Mouse (Mus musculus) forebrain, embryonic 14.5 days (tissue): ENCODE data around the gene Snx18. TPM values are rescaled to one million over a fixed set of nuclear protein-coding genes. Genes with fewer than 3 reads are reported as not detected.

ENCODE experiments used
- ATAC-seq: fragments of 200-750 bp; cut with Nextera tagmentation; 2 replicates; pipeline ENCODE4 v1.8.0; 2017; ENCODE audit warnings: mild to moderate bottlenecking, moderate library complexity
- DNase-seq: peaks from one replicate; pipeline ENCODE4 v3.0.0-alpha.2; 2015; ENCODE audit warnings: low spot score
- H3K27ac ChIP-seq: fragments of 300-500 bp; sonication (generic); 2 replicates; pipeline ENCODE4 v1.5.1; 2014; ENCODE audit warnings: low read depth, mild to moderate bottlenecking, control low read depth, low read length, moderate library complexity
- H3K27me3 ChIP-seq: fragments of 300-500 bp; sonication (generic); replicated peaks from 2 replicates; pipeline ENCODE4 v1.6.1; 2014; ENCODE audit warnings: low read length, control low read depth, mixed read lengths; ENCODE audit not compliant: control insufficient read depth, insufficient read depth
- H3K36me3 ChIP-seq: fragments of 300-500 bp; sonication (generic); 2 replicates; pipeline ENCODE4 v1.6.1; 2014; ENCODE audit warnings: low read length, control low read depth; ENCODE audit not compliant: control insufficient read depth, insufficient read depth
- H3K4me1 ChIP-seq: fragments of 300-500 bp; sonication (generic); 2 replicates; pipeline ENCODE4 v1.6.1; 2014; ENCODE audit warnings: antibody characterized with exemption, low read length, control low read depth; ENCODE audit not compliant: control insufficient read depth, insufficient read depth
- H3K4me2 ChIP-seq: fragments of 300-500 bp; sonication (generic); 2 replicates; pipeline ENCODE4 v1.6.1; 2014; ENCODE audit warnings: mild to moderate bottlenecking, control low read depth, low read length
- H3K4me3 ChIP-seq: fragments of 300-500 bp; sonication (generic); 2 replicates; pipeline ENCODE4 v1.5.1; 2014; ENCODE audit warnings: low read depth, low read length, control low read depth
- H3K9ac ChIP-seq: fragments of 300-500 bp; sonication (generic); 2 replicates; pipeline ENCODE4 v1.6.1; 2014; ENCODE audit warnings: mild to moderate bottlenecking, low read length, control low read depth, moderate library complexity
- H3K9me3 ChIP-seq: fragments of 300-500 bp; sonication (generic); replicated peaks from 2 replicates; pipeline ENCODE4 v1.6.1; 2016; ENCODE audit warnings: low read length, control low read depth, mixed read lengths; ENCODE audit not compliant: control insufficient read depth
- WGBS: fragments of 180-500 bp; shearing (Covaris S2); extraction: QIAGEN DNeasy Blood & Tissue Kit; methylation state at CpG from one replicate; pipeline ENCODE4 v1.1.7; 2014; 5-methylcytosine and 5-hydroxymethylcytosine counted together
- polyA plus RNA-seq: library from polyadenylated mRNA; unstranded; fragments of >200 nt; fragmentation: Nextera tagmentation; extraction: Ambion mirVana; gene quantifications from 2 replicates; pipeline ENCODE4 v1.2.1, GENCODE M21; 2014

The Snx18 gene
- polyA plus RNA-seq, 1 experiment from 2014 or later: 12.1 TPM

DNA sequence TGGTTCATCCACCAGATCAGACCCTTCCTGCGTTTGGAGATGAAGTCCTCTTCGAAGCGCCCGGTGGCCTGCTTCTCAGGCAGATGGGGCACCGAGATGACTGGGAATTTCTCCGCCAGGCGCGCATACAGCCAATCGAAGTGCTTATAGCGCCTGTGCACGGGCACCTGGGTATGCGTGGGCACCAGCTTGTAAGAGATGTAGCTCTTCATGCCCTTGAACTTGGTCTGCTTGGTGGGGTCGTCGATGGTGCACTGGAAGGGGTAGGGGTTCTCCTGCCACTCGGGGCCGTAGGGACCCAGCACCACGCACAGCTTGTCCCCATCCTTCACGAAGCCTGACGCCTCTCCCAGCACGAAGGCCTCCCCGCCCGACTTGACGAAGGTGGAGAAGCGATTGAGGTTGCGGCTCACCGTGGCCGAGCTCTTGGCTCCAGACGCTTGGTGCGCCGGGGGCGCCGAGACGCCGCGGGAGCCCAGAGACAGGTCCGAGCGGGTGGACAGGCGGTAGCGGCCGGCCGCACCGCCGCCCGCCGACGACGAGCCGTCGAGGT is 950 bp downstream of the Snx18 start:
- peak overlapping the region; percentile 90 for H3K27ac ChIP-seq
- no peaks in the 10 kb centered on the region for H3K36me3 ChIP-seq
- no peaks in the 10 kb centered on the region for H3K27me3 ChIP-seq
- no peaks in the 10 kb centered on the region for H3K9me3 ChIP-seq
- peaks cover 41% of the 10 kb centered on the region for H3K4me1 ChIP-seq
- 11% methylated on average over 48 of the region's 49 CpGs for WGBS
- H3K4me2 ChIP-seq: peak overlapping the region; percentile 88
- no peak for DNase-seq
- H3K9ac ChIP-seq: peak overlapping the region; percentile 92
- no peak for ATAC-seq
- H3K4me3 ChIP-seq: peak overlapping the region; percentile 78

DNA sequence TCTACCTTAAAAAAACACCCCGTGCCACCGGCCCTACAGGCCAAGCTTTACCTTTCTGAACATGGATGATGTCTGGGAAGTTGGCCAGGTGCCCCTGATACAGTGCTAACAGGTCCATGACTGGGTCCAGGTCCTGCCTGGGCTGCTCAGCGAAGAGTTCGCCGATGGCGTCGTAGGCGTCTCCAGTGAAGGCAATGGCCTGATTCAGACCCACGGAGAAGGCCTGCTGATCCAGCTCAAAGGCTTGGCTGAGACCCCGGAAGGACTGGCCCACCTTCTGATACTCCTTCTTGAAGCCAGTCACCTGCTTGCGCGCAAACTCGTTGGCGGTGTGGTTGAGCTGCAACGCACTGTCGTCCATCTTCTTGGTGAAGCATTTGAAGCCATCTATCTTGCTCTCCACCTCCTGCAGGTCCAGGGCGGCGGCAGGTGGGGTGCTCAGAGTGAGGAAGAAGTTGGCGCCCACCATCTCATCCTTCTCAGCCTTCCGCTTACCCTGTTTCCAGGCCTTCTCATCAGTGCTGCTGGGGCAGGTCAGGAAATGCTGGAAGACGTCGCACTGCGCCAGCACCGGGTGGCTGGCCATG is 1.5 kb downstream of the Snx18 start:
- Histone ChIP-seq H3K27ac (no peak overlapping the region), H3K4me1 (peaks cover 41% of the 10 kb centered on the region)
- WGBS: 70% methylated on average over 24 of the region's 24 CpGs

DNA sequence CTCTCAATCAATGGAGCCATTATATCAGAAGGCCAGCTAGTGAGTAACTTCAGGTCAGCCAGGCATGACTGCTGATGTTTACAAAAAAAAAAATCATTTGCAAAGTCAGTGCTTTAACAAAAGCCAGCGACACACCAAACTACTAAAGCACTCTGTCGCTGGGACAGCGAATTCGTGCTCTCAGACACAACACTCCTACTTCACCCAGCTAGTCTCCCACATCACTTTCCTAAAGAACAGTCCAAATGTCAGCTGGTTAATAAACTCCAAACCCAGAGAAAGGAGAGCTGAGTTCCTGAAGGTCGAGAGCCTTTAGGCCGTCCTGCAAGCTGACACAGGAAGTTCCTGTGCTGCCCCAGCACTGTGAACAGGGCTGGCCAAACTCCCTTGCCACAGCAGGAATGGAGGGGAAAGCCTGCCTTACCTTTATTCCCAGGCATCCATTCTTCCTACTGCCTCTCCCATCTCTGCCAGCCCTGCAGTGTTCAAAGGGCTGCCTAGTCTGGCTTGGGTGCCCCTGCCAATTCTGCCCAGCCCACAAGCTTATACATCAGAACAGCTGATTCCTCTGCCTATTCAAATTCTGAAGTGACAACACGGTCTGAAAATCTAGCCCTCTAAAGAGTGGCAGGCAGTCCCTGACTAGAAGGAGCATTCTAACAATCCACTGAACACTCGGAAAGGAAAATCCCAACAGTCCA is 2.2 kb downstream of the Snx18 start:
- H3K27me3 ChIP-seq: no peaks in the 10 kb centered on the region
- no peak for ATAC-seq
- peak overlapping the region; percentile 88 for H3K4me2 ChIP-seq
- peak overlapping the region; percentile 92 for H3K9ac ChIP-seq
- 3% methylated on average over 8 of the region's 8 CpGs for WGBS
- no peaks in the 10 kb centered on the region for H3K9me3 ChIP-seq
- H3K36me3 ChIP-seq: no peaks in the 10 kb centered on the region
- 0 out of 2 replicates have a peak overlapping the region, but pooled peaks have one; percentile 23 for H3K27ac ChIP-seq
- peaks cover 45% of the 10 kb centered on the region for H3K4me1 ChIP-seq
- H3K4me3 ChIP-seq: peak overlapping the region; percentile 78
- DNase-seq: peak; percentile 40

More for the DNA sequence above, 1.5 kb downstream of the Snx18 start:
- peak overlapping the region; percentile 88 for H3K4me2 ChIP-seq
- peak overlapping the region; percentile 78 for H3K4me3 ChIP-seq
- peak overlapping the region; percentile 92 for H3K9ac ChIP-seq
- no peaks in the 10 kb centered on the region for H3K27me3 ChIP-seq
- H3K36me3 ChIP-seq: no peaks in the 10 kb centered on the region
- ATAC-seq (no peak), DNase-seq (no peak)
- H3K9me3 ChIP-seq: no peaks in the 10 kb centered on the region

DNA sequence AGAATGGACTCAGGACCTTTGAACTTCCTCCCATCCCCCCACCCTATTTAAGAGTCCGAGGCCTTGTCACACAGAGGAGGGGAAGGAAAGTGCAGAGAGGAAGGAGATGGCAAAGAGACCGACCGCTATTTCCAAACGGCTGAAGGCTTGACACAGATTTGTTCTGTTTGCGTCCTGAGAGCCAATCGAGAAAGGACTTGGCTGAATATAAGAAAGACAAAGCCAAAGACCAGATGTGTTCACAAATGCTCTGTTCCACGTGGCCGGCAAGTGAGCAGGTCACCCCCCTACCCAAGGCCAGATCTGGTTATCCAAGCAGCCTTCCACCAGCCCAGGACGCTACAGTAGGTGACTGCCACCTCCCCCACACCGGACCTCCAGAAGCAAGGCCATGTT is 2.8 kb downstream of the Snx18 start:
- no peak overlapping the region for H3K27ac ChIP-seq

DNA sequence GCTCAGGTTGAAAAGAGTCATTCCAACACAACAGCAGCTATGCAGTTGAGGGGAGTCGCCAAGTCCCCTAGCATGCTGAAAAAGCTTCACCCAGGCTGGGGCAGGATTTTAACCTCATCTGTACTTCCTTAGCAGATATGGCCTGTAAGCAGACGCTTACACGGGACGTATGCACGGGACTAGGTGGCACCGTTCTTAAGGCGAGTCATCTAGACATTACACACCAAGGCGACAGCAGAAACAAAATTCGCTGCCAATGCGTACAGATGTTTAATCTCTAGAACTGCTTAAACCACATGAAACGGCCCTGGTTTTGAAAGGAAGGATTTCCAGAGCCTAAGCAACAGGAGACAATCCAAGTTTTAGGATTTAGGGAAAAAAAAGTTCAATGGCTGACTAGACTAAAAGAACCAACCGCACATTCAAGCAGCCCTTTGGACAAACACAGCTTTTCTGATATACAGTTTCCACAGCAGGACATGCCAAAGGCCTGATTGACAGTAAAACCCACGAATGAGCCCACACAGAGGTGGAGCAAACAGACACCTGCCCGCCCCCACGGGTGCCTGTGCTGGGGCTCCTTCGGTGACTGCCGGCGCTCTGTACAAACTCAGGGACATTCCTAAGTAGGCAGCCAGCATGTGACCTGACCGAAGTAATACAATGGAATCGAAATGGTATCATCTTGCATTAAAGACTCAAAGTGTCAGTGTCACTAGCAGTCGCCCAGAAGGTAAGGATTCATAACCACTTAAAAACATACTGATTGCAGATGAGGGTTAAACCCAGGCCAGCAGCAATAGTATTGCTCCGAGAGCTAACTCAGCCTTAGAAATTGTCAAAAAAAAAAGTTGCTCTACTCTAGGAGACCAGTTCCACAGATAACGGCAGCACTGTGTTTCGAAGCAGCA is 3.5 kb downstream of the Snx18 start:
- peak; percentile 85 for DNase-seq
- 9% methylated on average over 24 of the region's 24 CpGs for WGBS
- Histone ChIP-seq H3K27ac (no peak overlapping the region), H3K4me1 (peaks cover 50% of the 10 kb centered on the region), H3K4me2 (peak overlapping the region; percentile 88), H3K9ac (peak overlapping the region; percentile 92), H3K4me3 (peak overlapping the region; percentile 78), H3K27me3 (no peaks in the 10 kb centered on the region), H3K9me3 (no peaks in the 10 kb centered on the region), H3K36me3 (no peaks in the 10 kb centered on the region)
- ATAC-seq: no peak; the same call in 1 of the 2 replicates

More for the DNA sequence above, 2.8 kb downstream of the Snx18 start:
- Histone ChIP-seq H3K27me3 (no peaks in the 10 kb centered on the region), H3K4me3 (peak overlapping the region; percentile 78), H3K4me2 (peak overlapping the region; percentile 88), H3K4me1 (peaks cover 50% of the 10 kb centered on the region), H3K9me3 (no peaks in the 10 kb centered on the region), H3K9ac (peak overlapping the region; percentile 92), H3K36me3 (no peaks in the 10 kb centered on the region)
- ATAC-seq (no peak), DNase-seq (peak; percentile 35)
- WGBS: 0% methylated on average over 10 of the region's 10 CpGs

DNA sequence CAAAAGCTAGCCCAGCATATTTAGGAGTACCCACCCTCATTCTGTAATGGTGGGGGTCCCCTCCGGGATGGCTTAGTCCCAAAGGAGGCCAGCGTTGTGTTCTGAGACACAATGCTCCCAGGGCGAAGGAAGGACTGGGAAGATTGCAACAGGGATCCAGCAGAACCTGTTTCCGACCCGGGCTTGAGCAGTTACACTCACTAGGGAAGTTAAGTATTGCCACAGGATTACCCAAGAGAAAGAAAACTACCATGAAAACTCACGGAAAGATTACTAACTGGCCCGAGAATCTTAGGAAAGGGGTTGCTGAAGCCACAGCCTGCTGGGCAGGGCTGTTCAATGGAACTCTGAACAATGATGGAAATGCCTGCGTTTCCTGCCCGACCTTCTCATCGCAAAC is 4.5 kb downstream of the Snx18 start:
- H3K27ac ChIP-seq: no peak overlapping the region
- WGBS: 44% methylated on average over 10 of the region's 10 CpGs
- ATAC-seq (no peak), DNase-seq (no peak)
- no peaks in the 10 kb centered on the region for H3K27me3 ChIP-seq
- H3K36me3 ChIP-seq: no peaks in the 10 kb centered on the region
- H3K4me2 ChIP-seq: peak overlapping the region; percentile 88
- no peak overlapping the region; the same call in 1 of the 2 replicates for H3K4me3 ChIP-seq
- H3K4me1 ChIP-seq: peaks cover 50% of the 10 kb centered on the region
- no peaks in the 10 kb centered on the region for H3K9me3 ChIP-seq
- H3K9ac ChIP-seq: no peak overlapping the region

DNA sequence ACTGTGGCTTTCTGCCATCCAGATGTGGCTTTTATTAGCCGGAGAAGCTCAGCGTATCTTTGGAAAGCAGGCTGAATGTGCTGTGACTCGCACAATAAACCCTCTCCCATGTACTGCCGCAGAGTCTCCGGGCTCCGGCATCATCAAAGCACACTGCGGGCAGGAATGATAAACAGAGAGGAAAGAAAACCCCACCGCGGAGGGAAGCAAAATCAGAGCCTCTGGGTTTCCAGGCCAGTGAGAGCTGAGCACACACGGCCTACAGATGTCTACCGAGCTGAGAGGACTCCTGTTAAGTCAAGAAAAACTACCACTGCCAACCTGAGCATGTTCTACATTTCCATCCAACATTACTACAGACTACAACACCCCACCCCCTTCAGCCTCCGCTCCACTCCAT is 5.0 kb downstream of the Snx18 start:
- H3K4me1 ChIP-seq: peaks cover 50% of the 10 kb centered on the region
- peak overlapping the region; percentile 88 for H3K4me2 ChIP-seq
- H3K36me3 ChIP-seq: no peaks in the 10 kb centered on the region
- no peak for DNase-seq
- no peak overlapping the region for H3K27ac ChIP-seq
- no peaks in the 10 kb centered on the region for H3K9me3 ChIP-seq
- no peaks in the 10 kb centered on the region for H3K27me3 ChIP-seq
- no peak overlapping the region for H3K9ac ChIP-seq
- peak overlapping the region; percentile 8; the same call in 1 of the 2 replicates for H3K4me3 ChIP-seq
- ATAC-seq: no peak
- 39% methylated on average over 12 of the region's 12 CpGs for WGBS

DNA sequence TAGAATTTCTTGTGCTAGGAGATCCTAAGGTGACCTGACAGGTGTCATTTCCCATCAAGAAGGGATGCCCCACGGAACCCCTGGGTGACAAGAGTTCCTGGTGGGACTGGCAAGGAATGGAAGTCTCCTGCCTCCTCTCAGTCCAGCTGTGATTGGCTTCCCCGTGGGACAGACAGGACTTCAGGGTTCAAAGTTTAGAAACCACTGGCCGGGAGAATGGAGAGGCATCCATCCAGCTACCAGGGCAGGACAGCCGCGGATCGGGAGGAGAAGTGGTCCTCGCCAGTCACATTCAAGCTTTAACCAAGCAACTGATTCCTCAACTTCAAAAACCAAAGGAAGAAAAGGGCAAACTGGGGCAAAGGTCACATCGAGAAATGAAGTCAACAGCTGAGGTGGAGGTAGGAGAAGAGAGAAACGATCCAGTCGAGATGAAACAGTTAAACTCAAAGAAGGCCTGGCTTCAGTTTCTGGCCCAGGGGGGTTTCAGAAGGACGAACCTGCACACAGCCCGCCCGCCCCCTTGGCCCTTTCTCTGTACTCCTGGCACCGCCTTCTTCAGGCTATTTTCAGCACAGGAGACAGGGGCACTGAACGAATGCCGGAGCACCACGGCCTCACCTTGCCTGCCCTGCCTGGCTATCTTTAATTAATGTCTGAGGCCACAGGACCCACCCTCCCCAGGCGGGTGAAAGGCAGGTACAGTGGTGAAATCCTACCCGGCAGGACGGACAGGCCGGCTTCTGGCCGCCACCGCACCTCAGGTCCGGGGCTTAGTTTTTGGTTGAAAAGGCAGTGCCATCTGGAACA is 6.0 kb downstream of the Snx18 start:
- 78% methylated on average over 24 of the region's 24 CpGs for WGBS
- H3K9me3 ChIP-seq: no peaks in the 10 kb centered on the region
- H3K27me3 ChIP-seq: no peaks in the 10 kb centered on the region
- ATAC-seq (no peak), DNase-seq (no peak)
- H3K27ac ChIP-seq: no peak overlapping the region
- no peak overlapping the region for H3K9ac ChIP-seq
- H3K4me3 ChIP-seq: no peak overlapping the region
- peaks cover 50% of the 10 kb centered on the region for H3K4me1 ChIP-seq
- H3K4me2 ChIP-seq: peak overlapping the region; percentile 88; the same call in 1 of the 2 replicates
- H3K36me3 ChIP-seq: no peaks in the 10 kb centered on the region
